Mouse (Mus musculus) intestine, postnatal 0 days (tissue): Measurements from ENCODE around the gene Cdcp2. TPM values are rescaled to one million over a fixed set of nuclear protein-coding genes. Genes with fewer than 3 reads are reported as not detected.
"Not testable (repeated sequence)": the region's sequence is repeated elsewhere in the genome, so short reads cannot be mapped to it uniquely, and the experiment has no call there.

Source experiments
- ATAC-seq: fragments of 200-750 bp; cut with Nextera tagmentation; 2 replicates; pipeline ENCODE4 v1.8.0; 2017; ENCODE audit warnings: mild to moderate bottlenecking, moderate TSS enrichment, moderate library complexity
- H3K27ac ChIP-seq: fragments of 300-500 bp; sonication (generic); 2 replicates; pipeline ENCODE4 v1.5.1; 2014; ENCODE audit warnings: mild to moderate bottlenecking, low read depth, low read length, moderate library complexity
- H3K27me3 ChIP-seq: fragments of 300-500 bp; sonication (generic); replicated peaks from 2 replicates; pipeline ENCODE4 v1.6.1; 2014; ENCODE audit warnings: low read length, mixed read lengths; ENCODE audit not compliant: control insufficient read depth, insufficient read depth
- H3K36me3 ChIP-seq: fragments of 300-500 bp; sonication (generic); 2 replicates; pipeline ENCODE4 v1.6.1; 2014; ENCODE audit warnings: mild to moderate bottlenecking, moderate library complexity; ENCODE audit not compliant: control insufficient read depth, insufficient read depth
- H3K4me1 ChIP-seq: fragments of 300-500 bp; sonication (generic); replicated peaks from 2 replicates; pipeline ENCODE4 v1.6.1; 2014; ENCODE audit warnings: antibody characterized with exemption, low read length, mixed read lengths; ENCODE audit not compliant: control insufficient read depth, insufficient read depth
- H3K4me2 ChIP-seq: fragments of 300-500 bp; sonication (generic); replicated peaks from 2 replicates; pipeline ENCODE4 v1.6.1; 2014; ENCODE audit warnings: low read depth, mild to moderate bottlenecking, moderate library complexity
- H3K4me3 ChIP-seq: fragments of 300-500 bp; sonication (generic); 2 replicates; pipeline ENCODE4 v1.5.1; 2014; ENCODE audit warnings: low read depth, low read length
- H3K9ac ChIP-seq: fragments of 300-500 bp; sonication (generic); 2 replicates; pipeline ENCODE4 v1.6.1; 2014; ENCODE audit warnings: mild to moderate bottlenecking, low read depth, low read length
- H3K9me3 ChIP-seq: fragments of 300-500 bp; sonication (generic); 2 replicates; pipeline ENCODE4 v1.6.1; 2016; ENCODE audit warnings: mixed run types; ENCODE audit not compliant: control insufficient read depth
- CTCF ChIP-seq: sonication (generic); IDR thresholded peaks from 2 replicates; pipeline ENCODE4 v1.5.1; 2016; ENCODE audit warnings: low read depth, mild to moderate bottlenecking, control low read depth, antibody characterized with exemption, moderate library complexity
- WGBS: fragments of 180-500 bp; shearing (Covaris S2); extraction: QIAGEN DNeasy Blood & Tissue Kit; methylation state at CpG from one replicate; pipeline ENCODE4 v1.1.7; 2014; 5-methylcytosine and 5-hydroxymethylcytosine counted together
- polyA plus RNA-seq: library from polyadenylated mRNA; unstranded; fragments of >200 nt; fragmentation: Nextera tagmentation; extraction: Ambion mirVana; gene quantifications from 2 replicates; pipeline ENCODE4 v1.2.1, GENCODE M21; 2015

Gene Cdcp2
- polyA plus RNA-seq, 1 experiment from 2014 or later: not detected

DNA sequence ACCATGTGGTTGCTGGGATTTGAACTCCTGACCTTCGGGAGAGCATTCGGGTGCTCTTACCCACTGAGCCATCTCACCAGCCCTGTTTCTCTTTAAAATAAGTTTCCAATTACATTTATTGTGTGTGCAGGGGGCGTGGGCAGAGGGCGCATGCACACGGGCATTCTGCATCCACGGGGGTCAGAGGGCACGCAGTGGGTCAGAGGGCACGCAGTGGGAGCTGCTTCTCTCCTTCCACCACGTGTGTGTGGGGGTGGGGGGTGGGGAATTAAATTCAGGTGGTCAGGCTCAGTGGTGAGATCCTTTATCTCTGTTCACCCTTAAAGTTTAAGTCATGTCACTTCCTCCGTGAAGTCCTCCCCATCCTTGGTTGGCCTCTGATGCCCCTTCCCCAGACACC lies 1.7 kb downstream of the Cdcp2 start:
- no peaks in the 10 kb centered on the region for H3K36me3 ChIP-seq
- no peak overlapping the region for H3K4me3 ChIP-seq
- no peaks in the 10 kb centered on the region for H3K9me3 ChIP-seq
- no peak for TF ChIP-seq CTCF
- ATAC-seq: no peak
- no peak overlapping the region for H3K27ac ChIP-seq
- H3K4me1 ChIP-seq: peaks cover 5% of the 10 kb centered on the region; the same call in 1 of the 2 replicates
- 72% methylated on average over 10 of the region's 10 CpGs for WGBS
- H3K27me3 ChIP-seq: no peaks in the 10 kb centered on the region
- no peak overlapping the region for H3K4me2 ChIP-seq
- no peak overlapping the region for H3K9ac ChIP-seq

DNA sequence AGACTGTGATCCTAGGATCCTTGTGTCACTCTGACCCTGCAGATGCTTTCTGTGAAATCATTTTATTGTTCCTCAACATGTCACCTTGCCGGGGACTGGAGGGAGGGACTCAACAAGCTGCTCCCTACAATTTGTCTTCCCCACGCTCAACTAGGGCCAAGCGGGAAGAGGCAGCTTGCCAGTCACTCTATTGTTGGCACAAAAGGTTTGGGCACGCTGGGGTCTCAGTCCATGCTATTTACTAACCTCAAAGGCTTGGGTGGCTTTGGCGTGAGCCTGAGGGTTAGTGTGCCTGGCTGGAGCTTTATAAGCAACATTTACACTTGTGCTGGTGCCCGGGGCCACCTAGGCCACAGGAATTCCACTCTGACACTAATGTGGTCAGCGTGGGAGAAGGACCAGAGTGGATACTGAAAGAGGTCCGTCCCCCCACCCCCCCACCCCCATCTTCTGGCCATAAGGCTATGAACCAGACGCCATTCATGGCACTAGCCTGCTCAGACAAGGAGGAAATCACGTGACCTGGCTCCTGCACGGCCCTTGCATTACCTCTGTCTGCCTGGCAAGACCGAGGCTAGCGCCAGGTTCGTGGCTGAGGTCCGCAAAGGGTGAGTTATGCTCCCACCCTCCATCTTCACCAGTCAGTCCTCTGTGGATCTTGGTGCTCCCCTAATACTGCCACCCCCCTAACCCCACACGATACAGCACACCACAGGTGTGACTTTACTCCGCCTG lies 2.3 kb downstream of the Cdcp2 start:
- Histone ChIP-seq H3K4me1 (peaks cover 5% of the 10 kb centered on the region; the same call in 1 of the 2 replicates), H3K27me3 (no peaks in the 10 kb centered on the region), H3K9ac (no peak overlapping the region), H3K9me3 (no peaks in the 10 kb centered on the region), H3K4me2 (no peak overlapping the region), H3K36me3 (no peaks in the 10 kb centered on the region), H3K27ac (no peak overlapping the region), H3K4me3 (no peak overlapping the region)
- no peak for ATAC-seq
- WGBS: 72% methylated on average over 17 of the region's 17 CpGs
- TF ChIP-seq CTCF: no peak

DNA sequence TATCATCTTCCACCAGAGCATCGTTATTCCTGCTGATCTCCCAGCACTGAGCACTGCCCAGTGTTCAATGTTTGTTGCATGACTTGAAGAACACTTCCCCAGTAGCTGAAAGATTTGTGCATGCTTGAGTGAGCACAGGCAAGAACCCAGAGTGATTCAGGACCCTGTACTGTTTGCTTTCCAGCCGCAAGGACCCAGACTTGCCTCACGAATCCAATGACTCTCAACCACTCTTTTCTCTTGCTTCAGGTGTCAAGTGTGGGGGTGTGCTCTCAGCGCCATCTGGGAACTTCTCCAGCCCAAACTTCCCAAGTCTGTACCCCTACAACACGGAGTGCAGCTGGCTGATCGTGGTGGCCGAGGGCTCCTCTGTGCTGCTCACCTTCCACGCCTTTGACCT lies 5.5 kb downstream of the Cdcp2 start:
- no peak overlapping the region for H3K4me2 ChIP-seq
- no peaks in the 10 kb centered on the region for H3K36me3 ChIP-seq
- no peak for TF ChIP-seq CTCF
- H3K27ac ChIP-seq: no peak overlapping the region
- no peaks in the 10 kb centered on the region for H3K4me1 ChIP-seq
- H3K9me3 ChIP-seq: no peaks in the 10 kb centered on the region
- H3K4me3 ChIP-seq: no peak overlapping the region
- no peaks in the 10 kb centered on the region for H3K27me3 ChIP-seq
- ATAC-seq: no peak
- WGBS: 60% methylated on average over 8 of the region's 8 CpGs
- no peak overlapping the region for H3K9ac ChIP-seq

- Histone ChIP-seq H3K4me2 (no peak overlapping the region), H3K9me3 (no peaks in the 10 kb centered on the region), H3K27ac (no peak overlapping the region), H3K36me3 (no peaks in the 10 kb centered on the region), H3K4me3 (no peak overlapping the region), H3K9ac (no peak overlapping the region), H3K4me1 (no peaks in the 10 kb centered on the region), H3K27me3 (no peaks in the 10 kb centered on the region)
- no peak for TF ChIP-seq CTCF
- ATAC-seq: no peak
- 84% methylated on average over 16 of the region's 16 CpGs for WGBS
These were observed 10.1 kb downstream of the Cdcp2 start for GRCm38 (mm10) chr4:107106777-107107176.

GRCm38 (mm10) chr4:107108291-107108731 lies 11.6 kb downstream of the Cdcp2 start:
- Histone ChIP-seq H3K4me3 (no peak overlapping the region), H3K9me3 (no peaks in the 10 kb centered on the region), H3K4me2 (no peak overlapping the region), H3K27ac (no peak overlapping the region), H3K9ac (no peak overlapping the region), H3K27me3 (no peaks in the 10 kb centered on the region), H3K4me1 (no peaks in the 10 kb centered on the region), H3K36me3 (no peaks in the 10 kb centered on the region)
- WGBS: 43% methylated on average over 13 of the region's 13 CpGs
- no peak for TF ChIP-seq CTCF
- ATAC-seq: no peak

DNA sequence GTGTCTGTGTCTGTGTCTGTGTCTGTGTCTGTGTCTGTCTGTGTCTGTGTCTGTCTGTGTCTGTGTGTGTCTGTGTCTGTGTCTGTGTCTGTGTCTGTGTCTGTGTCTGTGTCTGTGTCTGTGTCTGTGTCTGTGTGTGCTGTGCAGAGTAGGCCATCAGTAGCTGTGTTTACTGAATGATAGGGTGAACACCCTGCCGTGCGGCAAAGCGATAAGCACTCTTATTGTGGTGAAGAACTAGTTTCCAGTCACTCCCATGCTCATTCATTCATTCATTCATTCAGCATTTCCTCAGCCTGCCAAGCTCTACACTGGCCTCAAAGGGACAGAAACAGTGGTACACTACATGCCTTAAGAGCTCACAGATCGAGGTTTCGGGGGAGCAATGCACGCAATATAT lies 12.5 kb downstream of the Cdcp2 start:
- ATAC-seq, H3K4me3 ChIP-seq, H3K9me3 ChIP-seq, H3K27me3 ChIP-seq, H3K4me2 ChIP-seq, H3K36me3 ChIP-seq, H3K4me1 ChIP-seq, H3K27ac ChIP-seq, H3K9ac ChIP-seq: not testable (repeated sequence)
- whole genome bisulfite sequencing: 85% methylated on average over 6 of the region's 6 CpGs
